Mouse (Mus musculus) T-helper 2 cell (primary cell): ENCODE measurements around the gene Zbtb45.

Source experiments
- in situ Hi-C: fragments of 300-600 bp; cut with MboI, MseI; formaldehyde crosslinking; loops from one replicate; pipeline ENCODE4 v1.15.1; 2025; ENCODE audit warnings: high pct_unique_total_duplicates

The Zbtb45 gene

DNA sequence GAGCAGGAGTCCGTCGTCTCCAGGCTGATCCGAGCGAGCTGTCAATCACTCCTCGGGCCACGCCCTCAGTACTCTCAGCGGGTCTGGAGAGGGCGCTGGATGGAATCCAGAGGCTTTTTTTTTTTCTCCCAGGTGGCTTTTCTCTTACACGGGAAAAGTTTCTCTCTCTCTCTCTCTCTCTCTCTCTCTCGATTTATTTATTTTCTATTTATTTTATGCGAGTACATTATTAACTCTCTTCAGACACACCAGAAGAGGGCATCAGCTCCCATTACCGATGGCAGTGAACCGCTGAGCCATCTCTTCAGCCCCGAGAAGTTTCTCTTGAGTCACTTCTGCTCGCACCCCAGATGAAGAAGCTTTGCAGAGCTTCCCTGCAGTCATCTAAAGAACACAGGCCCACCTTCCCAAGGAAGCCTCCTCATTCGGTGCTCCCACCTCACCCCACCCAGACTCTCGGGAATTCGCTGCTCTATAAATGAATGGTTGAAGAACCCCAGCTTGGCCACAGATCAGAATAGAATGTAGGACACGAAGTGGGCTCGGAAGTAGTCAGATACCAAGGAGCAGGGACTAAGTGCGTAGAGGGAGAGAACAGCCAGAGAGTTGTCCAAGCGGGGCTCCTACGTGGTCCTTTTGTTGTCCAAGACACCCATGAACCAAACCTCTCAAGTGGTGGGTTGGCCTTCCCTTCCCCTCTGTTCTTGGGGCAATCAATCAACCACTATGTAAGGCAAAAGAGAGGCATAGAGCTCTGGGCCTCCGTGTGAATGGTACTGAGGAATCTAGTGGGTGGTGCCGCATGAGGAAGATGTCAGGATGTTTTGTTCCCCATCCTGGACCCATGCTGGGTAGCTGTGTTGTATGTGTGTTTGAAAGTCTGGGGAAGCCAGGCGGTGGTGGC is at the start of gene Zbtb45:
Gene Zbtb45, minus strand, starts transcription at position 30 of the 904 bp plus-strand sequence.
- in situ Hi-C loops, result loop anchor here (25.0 kb wide), 1 partner anchor 523 kb away; the partner anchor contains the start of gene Zfp606

DNA sequence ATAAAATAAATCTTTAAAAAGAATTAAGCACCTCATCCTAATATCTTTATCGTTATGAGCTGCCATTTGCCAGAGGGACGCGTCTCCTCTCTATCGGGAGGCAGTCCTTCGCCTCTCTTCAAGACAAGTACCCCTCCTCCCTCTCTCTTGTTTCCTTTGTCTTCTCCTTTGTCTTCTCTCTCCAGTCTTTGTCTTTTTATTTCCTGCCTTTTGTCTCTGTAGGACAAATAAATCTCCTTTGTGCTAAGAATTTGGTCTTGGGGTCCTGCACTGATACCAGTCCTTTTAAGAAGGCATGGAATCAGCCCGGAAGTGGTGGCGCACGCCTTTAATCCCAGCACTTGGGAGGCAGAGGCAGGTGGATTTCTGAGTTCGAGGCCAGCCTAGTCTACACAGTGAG is 49.7 kb upstream of the Zbtb45 start:
- in situ Hi-C loops, result loop anchor here (10.0 kb wide), 1 partner anchor 215 kb away; the partner anchor contains the start of genes Lig1 and Zswim9

DNA sequence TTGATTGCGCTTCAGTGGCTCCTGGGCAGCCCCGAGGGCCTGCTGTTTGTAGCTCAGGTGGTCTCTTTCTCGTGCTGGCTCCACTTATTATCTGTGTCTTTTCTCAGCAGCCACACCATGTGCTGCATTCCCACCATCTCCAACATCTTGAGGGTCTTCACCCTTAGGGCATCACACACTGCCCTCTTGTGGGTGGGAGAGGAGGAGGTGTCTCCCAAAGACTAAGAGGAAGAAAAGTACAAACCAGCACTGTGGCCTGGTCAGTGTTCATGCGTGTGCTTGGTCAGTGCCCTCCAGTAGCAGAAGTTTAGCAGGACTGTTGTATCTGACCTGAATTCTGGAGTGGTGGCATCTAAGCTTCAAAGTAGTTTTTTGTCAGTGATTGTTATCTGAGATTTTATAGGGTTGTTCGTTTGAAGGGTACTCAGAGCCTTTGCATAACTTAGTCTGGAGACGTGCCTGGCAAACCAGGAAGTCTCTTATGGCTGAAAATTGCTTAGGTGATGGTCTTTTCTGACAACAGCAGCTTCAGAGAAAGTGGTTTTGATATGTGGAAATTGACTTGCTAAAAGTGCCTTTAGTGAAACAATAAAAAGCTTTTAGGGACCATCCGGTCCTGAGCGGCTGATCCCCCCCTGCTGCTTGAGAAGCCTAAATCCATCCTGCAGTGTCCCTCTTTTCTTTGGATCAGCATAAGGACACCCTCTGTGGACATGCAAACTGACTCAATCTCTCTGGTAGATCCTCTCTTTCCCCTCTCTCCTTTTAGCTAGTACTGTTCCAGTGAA is 47.3 kb upstream of the Zbtb45 start:
- in situ Hi-C loops, result loop anchor here (10.0 kb wide), 1 partner anchor 218 kb away; the partner anchor contains the start of genes Lig1 and Zswim9

DNA sequence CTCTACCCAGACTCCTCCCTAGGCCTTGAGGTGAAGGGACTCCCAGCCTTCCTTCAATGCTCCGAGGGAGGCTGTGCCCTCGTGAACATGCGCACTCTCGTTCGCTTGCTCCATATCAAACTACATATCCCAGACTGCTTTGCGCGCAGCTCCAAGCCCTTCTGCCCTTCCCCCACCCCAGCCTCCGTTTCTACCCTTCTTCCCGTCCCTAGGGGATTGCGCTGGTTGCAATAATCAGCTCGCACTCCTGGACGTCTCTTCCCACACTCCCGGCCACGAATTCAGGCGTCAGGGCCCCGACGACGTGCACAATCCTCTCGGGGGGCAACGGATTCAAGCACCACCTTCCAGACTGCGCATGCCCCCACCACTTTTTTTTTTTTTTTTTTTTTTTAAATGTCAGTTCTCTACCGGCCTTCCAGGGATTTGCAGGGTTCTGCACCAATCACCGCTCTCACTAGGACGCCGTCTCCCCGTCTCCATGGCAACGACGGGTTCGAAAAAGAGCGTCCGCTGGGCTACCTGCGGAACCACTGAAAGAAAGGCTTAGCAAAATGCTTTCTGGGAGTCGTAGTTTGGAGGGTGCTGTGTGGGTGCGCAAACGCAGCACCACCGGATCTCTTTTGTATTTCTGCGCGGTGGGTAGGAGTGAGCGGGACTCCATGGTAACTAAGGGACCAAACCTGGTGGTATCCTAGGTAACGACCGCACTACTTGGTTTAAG is 44.6 kb upstream of the Zbtb45 start, which contains the start of gene Mzf1:
Gene Mzf1, minus strand, starts transcription at position 478 of the 724 bp plus-strand sequence.
- in situ Hi-C loops, result loop anchor here (10.0 kb wide), 1 partner anchor 220 kb away; the partner anchor contains the start of genes Lig1 and Zswim9

DNA sequence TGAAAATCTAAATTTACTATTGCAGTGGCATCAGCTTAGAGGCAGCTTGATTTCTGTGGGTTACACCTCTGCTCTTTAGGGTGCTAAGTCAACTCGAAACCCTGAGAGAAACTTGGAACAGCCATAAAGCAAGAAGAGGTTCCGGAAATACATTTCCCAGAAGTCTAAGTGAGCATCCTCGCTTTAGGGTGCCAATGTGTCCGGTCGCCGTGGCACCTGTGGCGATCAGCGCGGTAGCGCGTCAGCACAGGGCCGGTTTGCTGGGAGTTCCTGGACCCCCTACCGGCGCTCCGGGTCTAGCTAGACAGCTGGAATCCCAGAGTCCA is 44.1 kb upstream of the Zbtb45 start:
- in situ Hi-C loops, result loop anchor here (10.0 kb wide), 1 partner anchor 221 kb away; the partner anchor contains the start of genes Lig1 and Zswim9

DNA sequence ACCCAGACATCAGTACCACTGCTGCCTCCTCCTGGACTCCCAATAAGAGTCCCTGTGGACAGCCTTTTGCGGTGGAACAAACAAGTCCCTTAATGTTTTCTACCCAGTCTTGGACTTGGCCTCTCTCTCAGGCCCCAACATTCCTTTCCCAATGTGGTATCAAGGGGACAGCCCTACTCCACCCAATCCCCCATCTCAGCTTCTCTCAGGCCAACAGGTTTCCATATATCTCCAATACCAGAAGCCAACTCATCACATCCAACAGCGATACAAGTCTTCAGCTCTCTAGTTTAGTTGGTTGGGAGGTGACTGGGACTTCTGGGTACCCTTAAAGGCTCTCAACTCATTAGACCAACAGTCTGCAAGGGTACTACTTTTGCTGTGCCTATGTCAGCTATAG is 43.7 kb upstream of the Zbtb45 start:
- in situ Hi-C loops, result loop anchor here (10.0 kb wide), 1 partner anchor 221 kb away; the partner anchor contains the start of genes Lig1 and Zswim9

DNA sequence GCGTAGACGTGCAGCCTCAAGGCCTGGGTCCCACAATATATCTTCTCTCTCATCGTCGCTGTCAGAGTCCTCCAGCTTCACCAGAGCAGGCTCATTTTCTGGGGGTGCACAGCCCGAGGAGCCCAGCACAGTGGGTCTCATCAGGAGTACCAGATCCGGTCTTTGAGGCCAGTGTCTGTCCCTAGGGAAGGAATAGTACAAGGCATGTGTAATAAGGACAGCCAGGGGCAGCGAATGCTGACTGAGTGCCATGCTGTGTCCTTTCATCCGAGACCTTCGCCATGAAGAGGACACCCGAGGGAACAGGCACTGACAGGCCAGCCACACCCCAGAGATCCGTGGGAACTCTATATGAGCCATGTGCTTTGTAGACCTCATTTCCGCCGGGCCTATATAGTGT is 43.2 kb upstream of the Zbtb45 start:
- in situ Hi-C loops, result loop anchor here (10.0 kb wide), 1 partner anchor 222 kb away; the partner anchor contains the start of genes Lig1 and Zswim9

DNA sequence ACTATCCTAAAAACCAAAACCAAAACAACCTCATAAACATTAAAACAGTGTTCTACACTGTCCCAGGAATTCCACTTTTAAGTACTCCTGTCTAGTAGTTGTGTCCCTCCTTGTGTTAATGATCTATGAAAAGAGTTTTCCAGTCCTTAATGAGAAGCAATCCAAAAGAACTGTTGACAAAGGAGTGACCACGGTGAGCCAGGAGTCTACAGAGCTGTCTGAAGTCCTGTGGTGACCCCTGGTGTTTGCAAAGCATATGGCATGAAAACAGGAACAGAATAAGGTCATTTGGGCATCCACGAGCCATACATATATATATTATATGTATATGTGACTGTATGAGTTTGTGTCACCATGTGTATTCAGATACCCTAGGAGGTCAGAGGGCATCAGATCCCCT is 36.2 kb upstream of the Zbtb45 start:
- in situ Hi-C loops, result no loop called here

DNA sequence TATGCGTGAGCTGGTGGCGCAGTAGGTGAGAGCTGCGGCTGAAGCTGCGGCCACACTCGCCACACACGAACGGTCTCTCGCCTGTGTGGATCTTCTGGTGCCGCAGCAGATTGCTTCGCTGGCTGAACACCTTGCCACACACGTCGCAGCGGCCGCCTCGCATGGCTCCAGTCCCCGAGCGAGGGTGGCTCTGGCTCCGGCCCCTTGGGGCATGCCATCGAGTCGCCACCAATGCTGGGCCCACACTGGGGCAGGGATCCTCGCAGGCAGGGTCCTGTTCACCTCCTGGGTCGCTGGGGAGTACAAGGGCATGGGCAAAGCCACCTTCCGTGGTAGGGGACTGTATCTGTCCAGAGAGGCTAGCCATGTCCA is 34.4 kb upstream of the Zbtb45 start:
- in situ Hi-C loops, result loop anchor here (5.0 kb wide), 1 partner anchor 37 kb away; no protein-coding TSS in a partner anchor

DNA sequence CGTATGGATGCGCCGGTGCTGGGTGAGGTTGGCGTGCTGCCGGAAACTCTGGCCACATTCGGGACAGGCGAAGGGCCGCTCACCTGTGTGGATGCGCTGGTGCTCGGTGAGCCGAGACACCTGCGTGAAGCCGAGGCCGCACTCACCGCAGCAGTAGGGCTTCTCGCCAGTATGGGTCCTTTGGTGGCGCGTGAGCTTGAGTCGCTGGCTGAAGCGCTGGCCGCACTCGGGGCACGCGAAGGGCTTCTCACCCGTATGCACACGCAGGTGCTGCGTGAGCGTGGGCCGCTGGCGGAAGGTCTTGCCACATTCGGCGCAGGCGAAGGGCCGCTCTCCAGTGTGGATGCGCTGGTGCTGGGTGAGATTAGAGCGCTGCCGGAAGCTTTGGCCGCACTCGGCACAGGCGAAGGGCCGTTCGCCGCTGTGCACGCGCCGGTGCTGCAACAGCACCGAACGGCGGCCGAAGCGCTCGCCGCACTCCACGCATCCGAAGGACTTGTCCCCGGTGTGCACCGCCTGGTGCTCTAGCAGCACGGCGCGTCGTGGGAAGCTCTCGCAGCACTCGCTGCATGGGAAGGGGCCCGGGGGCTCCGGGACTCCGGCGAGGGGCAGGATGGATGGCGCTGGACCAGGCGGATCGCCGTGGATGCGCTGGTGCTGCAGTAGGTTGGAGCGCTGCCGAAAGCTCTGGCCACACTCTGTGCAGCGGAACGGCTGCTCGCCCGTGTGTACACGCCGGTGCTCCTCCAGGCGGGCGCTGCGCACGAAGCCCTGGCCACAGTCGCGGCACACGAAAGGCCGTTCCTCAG is 33.8 kb upstream of the Zbtb45 start:
- in situ Hi-C loops, result loop anchor here (5.0 kb wide), 1 partner anchor 36 kb away; no protein-coding TSS in a partner anchor

DNA sequence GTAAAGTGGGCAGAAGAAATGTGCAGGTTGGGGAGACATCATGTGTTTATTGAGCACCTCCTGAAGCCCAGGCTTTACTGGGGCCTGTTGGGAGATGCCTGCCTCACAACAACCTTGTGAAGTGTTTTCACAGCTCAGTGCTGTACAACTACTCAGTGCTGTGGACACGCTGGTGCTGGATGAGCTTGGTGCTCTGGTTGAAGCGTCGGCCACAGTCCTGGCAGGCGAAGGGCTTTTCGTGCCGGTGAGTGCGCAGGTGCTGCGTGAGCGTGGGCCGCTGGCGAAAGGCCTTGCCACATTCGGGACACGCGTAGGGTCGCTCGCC is 33.2 kb upstream of the Zbtb45 start:
- in situ Hi-C loops, result loop anchor here (5.0 kb wide), 1 partner anchor 36 kb away; no protein-coding TSS in a partner anchor

DNA sequence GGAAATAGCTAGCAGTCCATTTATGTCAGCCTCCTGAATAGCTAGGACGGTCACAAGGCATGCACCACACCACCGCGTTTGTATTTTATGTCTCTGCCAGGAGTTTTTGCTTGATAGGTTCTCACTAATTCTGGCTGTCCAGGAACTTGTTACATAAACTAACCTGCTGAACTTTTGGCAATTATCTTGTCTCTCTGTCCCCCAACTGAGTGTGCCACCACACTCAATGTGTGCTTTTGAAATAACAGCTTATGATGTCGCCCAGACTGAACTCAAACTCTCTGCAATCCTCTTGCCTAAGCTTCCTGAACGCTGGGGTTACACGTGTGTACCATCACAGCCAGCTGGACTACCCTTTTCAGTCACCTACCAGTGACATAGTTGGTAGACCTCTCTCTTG is 32.7 kb upstream of the Zbtb45 start:
- in situ Hi-C loops, result loop anchor here (5.0 kb wide), 1 partner anchor 35 kb away; no protein-coding TSS in a partner anchor

DNA sequence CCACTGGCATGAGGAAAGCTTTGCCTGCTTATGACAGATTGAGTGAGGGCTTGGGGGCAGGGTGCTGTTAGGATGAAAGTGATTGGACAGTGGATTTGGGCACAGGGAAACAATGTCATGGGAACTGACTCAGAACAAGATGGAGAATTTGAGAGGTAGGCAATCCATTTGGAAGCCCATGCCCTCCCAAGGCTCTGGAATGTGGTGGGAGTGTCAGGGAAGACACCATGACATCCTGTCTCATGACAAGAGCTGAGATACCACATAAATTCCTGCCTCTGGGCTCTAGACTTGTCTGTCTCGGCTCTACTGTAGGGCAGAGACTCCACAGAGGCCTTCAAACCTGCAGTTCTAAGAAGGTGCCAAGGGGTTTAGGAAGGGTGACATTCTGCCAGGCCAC is 31.4 kb upstream of the Zbtb45 start:
- in situ Hi-C loops, result loop anchor here (5.0 kb wide), 1 partner anchor 34 kb away; no protein-coding TSS in a partner anchor

DNA sequence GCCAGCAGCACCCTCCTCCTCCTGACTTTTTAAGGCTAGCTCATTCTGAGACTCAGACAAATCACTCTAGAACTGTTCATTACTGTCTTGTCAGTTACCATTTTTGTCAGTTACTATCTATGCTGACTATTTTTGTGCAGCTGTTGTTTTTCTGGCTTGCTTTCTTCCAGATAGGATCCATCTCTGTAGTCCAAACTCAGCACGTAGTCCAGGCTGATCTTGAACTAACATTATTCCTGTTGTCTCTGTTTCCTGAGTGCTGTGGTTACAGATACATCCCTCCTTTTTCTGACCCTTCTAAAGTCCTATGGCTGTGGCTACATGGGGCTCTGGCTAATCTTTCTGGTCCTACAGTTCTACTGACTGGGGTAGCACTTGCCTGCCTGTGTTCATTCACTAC is 29.3 kb upstream of the Zbtb45 start:
- in situ Hi-C loops, result no loop called here

DNA sequence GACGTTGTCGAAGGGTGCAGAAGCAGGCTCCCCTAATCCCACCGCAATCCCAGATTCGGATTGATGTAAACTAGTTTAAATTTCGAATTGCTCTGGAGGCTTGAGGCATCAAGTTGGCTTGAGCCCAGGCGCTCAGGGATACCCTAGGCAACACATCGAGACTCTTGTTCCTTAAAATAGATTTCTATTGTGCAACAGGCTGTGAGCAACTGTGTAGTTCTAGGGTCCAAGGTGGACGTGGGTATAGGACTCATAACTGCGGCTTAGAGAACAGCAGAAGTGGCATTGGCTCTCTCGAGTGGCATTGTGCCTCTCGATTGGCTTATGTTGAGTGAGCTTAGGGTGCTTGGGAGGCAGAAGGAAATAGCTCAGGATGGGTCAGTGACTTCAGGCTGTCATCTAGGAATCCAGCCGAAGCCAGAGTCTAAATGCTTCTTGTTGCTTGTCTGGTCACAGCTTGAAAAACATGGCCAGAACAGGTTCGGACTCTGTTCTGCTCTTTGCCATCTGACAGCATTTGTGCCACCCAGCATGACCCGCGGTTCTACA is 28.9 kb upstream of the Zbtb45 start:
- in situ Hi-C loops, result no loop called here

DNA sequence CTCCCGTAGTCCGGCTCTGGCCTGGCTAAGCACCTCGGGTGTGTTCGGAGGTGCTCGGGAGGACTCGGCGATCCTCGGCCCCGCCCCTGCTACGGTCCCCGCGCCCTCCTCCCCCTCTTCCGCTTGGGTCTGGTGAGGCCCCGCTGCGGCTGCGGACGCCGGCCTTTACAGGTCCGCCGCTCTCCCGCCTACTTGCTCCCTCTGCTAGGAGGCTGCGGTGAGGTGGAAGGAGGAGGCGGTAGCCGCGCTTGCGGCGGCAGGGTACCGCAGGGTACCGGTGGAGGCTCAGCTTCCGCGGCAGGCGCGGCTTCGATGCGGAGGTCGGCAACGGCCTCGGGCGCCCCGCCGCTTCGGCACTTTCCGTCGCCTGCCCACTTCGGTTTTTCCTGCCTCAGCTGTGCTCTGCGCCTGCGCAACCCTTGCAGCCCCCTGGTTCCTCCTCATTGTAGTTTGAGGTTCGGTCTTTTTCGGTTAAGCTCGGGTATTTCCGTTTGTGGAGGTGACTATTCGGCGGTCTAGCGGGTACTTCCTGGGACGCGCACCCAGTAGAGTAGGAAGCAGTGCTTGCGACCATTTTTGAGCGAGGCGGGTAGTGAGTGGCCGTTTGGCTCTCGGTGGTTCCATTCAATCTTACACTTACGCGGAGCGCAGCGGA is 28.2 kb upstream of the Zbtb45 start, which contains the start of gene Ube2m:
Gene Ube2m, minus strand, starts transcription at position 375 of the 655 bp plus-strand sequence.
- in situ Hi-C loops, result no loop called here

DNA sequence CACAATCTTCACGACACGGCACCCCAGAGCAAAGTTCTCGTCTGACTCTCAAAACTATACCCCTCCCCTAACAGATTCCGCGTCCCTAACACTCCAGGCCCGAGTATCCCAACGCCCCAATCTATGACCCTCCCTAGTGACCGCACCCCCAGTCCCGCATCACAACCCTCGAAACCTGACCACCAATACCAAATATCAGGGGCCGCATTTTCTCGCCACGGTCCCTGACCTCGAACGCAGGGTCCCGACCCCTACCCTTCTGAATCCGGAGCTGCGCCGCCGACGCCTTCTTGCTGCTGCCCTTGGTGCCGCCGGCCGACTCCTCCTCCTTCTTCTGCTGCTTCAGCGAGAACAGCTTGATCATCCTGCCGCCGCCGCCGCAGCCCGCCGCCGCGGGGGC is 27.5 kb upstream of the Zbtb45 start:
- in situ Hi-C loops, result no loop called here

DNA sequence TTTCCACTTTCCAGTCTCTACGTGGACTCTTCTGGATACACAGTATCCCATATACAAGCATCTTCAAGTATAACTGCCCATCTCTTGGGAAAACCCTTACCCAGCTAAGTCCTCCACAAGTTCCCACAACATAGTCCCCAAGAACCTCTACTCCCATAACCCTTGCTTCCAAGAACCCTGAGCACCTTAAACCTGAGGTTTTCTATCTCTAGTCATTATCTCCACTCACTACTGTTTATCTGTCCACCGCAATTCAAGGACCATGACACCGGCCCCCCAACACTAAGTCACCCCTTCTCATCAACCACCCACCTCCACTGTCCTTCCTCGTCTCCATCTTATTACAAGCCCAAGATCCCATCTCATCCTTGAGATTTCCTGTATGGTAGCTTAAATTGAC is 27.0 kb upstream of the Zbtb45 start:
- in situ Hi-C loops, result no loop called here

DNA sequence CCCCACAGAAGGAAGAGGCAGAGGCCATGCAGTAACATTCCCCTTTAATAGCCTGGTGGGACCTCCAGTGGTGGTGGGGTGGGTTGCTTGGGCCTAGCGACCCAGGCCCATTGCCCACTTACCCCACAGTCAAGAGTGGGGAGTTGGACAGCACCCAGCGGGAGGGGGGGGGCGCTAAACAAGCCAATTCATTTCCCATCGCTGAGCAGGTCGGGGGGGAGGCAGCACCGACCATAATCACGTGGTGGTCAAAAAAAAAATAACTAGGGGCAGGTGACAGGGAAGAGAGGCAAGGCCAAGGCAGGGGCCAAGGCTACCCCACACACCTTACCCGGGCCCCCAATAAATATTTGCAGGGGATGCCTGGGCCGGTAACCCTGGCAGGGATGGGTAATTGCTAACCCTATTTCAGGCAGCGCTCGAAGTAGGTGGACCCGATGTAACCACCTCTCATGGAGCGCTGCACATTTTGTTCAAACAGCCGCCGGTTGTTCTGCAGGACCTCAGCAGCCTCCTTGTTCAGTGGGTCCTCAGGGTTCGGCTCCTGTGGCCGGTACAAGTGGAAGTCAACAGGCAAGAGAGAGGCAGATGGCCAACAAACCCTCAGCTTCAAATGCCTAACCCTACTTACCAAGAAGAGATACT is 25.5 kb upstream of the Zbtb45 start:
- in situ Hi-C loops, result no loop called here
